Mouse (Mus musculus): ENCODE results near the gene Dusp12.

Dusp12 gene

GRCm38 (mm10) chr1:170898413-170899075, 13.2 kb upstream of the Dusp12 start:
- DNase-seq (ENCODE audit: low spot score) = no peak

GRCm38 (mm10) chr1:170896651-170897281, 11.4 kb upstream of the Dusp12 start:
- DNase-seq (ENCODE audit: low spot score) = no peak

- no peak for DNase-seq (ENCODE audit: low spot score)
Observed at GRCm38 (mm10) chr1:170894603-170895602, 9.6 kb upstream of the Dusp12 start.

DNA sequence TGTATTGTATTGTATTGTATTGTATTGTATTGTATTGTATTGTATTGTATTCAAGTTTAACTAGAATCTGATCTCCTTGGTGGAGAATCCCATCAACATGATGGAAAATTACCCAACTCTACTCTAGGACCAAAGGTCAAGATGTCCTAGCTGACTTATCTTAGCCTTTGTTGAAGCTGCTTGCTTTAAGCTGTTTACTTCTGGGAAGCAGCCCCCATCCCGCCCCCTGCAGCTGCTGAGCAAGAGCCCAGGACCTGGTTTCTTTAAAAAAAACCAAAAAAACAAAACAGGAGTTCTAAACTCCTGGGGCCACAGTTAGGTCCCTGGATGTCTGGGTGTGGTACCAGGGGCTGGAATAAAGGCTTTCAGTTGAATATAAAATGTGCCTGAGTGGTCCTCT, 6.9 kb upstream of the Dusp12 start:
- DNase-seq (ENCODE audit: low spot score) = no peak

DNA sequence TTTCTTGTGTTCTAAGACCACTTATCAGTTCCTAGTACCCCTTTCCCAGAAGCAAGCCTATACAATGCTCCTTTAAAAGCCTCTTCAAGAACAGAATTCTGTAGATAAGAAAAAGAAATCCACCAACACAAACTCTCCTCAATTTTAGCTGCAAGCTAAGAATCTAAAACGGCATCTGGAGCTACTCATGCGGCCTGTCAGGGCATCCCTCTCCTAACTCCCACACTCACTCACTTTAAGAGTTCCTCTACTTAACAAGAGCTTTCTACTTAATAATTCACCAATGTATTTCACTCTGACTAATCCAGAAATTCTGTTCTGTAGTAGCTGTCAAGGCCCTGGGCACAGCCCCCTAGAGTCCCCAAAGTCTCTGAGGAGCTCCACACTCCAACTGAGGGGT, 6.3 kb upstream of the Dusp12 start:
- DNase-seq (ENCODE audit: low spot score) = no peak

DNA sequence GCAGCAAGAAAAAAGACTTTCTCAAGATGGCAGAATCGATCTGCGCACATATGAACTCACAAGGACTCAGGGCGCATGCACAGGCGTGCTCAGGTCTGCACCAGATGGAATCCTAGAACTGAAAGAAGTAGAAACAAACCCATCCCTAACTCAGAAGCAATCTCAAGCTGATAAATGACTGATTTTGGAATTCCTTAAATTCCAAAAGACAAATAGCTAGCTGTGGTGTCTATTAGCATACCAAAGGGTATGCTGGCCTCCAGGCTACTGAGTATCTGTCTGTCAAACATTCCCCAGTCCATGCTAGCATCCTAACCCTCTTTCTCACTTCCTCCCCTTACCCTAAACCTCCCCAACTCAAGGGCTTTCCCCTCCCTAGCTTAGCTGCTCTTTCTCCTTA, 4.0 kb upstream of the Dusp12 start:
- no peak for DNase-seq (ENCODE audit: low spot score)

GRCm38 (mm10) chr1:170886044-170886458, 711 bp upstream of the Dusp12 start:
- no peak for DNase-seq (ENCODE audit: low spot score)

- no peak for DNase-seq (ENCODE audit: low spot score)
Observed at GRCm38 (mm10) chr1:170884390-170884789, 950 bp downstream of the Dusp12 start.

GRCm38 (mm10) chr1:170882915-170883485, 2.3 kb downstream of the Dusp12 start:
- no peak for DNase-seq (ENCODE audit: low spot score)

GRCm38 (mm10) chr1:170876906-170877305, 8.4 kb downstream of the Dusp12 start:
- no peak for DNase-seq (ENCODE audit: low spot score)

DNA sequence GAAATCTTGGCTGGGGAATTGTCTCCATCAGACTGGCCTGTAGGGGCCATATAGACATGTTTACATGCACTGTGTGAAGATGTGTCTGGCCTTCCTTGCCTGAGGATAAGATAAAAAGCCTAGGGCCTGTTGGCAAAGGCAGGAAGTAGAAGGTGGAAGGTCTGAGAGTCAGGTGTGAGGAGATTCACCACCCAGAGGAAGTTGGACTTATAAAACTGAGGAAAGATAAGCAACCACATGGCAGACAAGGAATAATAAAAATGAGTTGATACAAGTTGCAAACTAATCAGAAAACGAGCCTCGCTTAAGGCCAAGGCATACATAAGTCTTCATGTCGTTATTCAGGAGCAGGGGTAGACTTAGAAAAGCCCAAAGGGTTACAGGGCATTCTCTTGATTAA, 9.7 kb downstream of the Dusp12 start:
- DNase-seq (ENCODE audit: low spot score) = no peak

GRCm38 (mm10) chr1:170871961-170872360, 13.4 kb downstream of the Dusp12 start:
- no peak for DNase-seq (ENCODE audit: low spot score)

DNA sequence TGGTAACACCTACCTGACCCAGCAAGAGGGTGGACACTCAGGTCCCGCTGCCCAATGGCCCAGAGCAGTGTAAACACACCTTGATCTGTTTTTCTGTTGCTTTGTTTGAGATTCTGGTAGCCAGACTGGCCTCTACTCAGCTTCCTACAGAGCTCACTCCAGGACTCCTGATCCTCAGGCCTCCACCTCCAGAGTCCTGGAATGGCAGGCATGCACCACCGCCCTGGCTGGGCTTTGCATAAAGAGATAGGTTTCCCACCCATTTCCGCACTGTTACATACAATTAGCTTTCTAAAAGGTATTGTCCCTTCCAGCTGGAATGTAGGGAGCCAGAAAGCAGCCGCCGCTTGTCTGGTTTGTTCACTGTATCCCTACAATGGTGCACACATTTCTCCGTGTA, 13.9 kb downstream of the Dusp12 start:
- no peak for DNase-seq (ENCODE audit: low spot score)

GRCm38 (mm10) chr1:170868905-170869283, 16.4 kb downstream of the Dusp12 start:
- no peak for DNase-seq (ENCODE audit: low spot score)

- peak; percentile 49 for DNase-seq (ENCODE audit: low spot score)
Observed at GRCm38 (mm10) chr1:170868107-170868904, 17.0 kb downstream of the Dusp12 start.

DNA sequence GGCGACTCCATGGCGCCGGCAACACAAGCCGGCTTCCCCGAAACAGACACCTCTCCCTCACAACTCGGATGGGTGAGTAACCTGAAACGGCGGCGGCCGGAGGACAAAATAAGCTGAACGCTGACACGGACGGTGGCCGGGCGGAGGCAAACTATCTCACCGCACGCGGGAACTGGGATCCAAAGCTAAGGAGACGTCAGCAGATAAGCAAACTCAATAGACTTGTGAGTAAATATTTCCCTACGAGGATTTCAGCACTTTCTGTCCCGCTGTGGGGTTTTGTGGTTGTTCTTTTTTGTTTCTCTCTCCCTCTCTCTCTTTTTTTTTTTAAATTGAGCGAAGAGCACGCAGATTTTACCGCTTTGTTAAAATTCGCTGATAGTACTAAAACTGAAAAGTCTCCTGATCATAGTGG, 17.6 kb downstream of the Dusp12 start, which contains the start of gene Atf6:
Gene Atf6, minus strand, starts transcription at position 81 of the 415 bp plus-strand sequence.
- DNase-seq (ENCODE audit: low spot score) = peak; percentile 94

DNA sequence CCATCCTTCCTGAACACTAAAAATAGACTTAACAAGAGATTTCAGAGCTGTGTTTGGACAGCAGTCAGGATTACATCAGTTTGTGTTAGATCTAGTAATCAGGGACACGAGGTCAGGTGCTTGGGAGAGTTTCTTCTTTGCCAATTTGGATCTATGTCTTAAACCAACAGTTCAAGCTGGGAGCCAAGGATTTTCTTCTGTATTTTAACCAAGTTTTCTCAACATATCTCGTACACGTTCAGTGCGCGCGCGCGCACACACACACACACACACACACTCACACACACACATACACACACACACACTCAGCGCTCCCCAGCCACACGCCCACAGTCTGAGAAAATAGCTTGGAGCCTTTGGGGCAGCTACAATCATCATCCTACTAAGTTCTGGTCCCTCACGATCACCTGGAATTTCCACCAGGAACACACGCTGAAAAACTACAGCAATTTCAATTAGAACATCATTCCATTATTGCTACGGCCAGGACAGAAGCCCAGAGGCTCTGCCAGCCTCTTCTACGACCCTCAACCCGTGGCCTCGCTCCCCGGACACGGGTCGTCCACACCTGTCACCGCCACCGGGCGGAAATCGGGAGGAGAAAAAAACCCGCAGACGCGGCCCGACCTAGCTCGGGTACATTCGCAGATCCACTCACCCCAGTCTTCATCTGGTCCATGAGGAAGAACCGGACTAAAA, 18.2 kb downstream of the Dusp12 start:
- no peak for DNase-seq (ENCODE audit: low spot score)

- no peak for DNase-seq (ENCODE audit: low spot score)
Observed at GRCm38 (mm10) chr1:170865406-170865805, 19.9 kb downstream of the Dusp12 start.

GRCm38 (mm10) chr1:170864754-170865153, 20.6 kb downstream of the Dusp12 start:
- DNase-seq (ENCODE audit: low spot score) = no peak

DNA sequence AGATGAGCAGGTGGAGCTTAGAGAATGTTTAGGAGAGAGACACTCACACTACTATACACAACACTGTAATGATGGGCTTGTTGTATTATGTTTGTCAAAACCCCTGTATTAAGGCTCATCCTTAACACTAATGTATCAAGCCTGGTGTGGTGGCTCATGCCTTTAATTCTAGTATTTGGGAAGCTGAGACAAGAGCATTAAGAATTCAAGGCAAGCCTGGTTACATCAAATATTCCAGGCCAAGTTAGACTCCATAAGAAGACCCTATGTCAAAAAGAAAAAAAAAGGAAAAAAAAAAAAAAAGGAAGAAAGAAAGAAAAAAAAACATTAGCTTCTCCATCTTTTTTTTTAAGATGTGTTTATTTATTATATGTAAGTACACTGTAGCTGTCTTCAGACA, 21.1 kb downstream of the Dusp12 start:
- no peak for DNase-seq (ENCODE audit: low spot score)

DNA sequence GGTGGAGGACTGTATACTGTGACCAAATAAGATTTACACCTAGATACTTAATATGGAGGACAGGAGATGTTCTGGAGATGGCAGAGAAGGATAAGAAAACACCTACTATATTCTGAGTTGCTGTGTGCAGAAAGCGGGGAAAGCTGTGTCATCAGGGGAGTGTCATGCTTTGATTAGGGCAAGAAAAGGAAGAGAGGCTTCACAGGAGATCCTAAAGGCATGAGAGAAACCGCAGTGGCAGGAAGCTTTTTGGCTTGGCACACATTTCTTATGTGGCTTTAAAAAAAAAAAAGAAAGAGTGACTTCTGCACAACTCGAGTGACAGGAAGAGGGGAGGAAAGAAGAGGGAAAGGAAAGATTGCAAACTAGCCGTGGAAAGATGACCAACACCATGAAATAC, 22.3 kb downstream of the Dusp12 start:
- DNase-seq (ENCODE audit: low spot score) = no peak

All from urinary bladder, postnatal 25 days (tissue).